Mouse (Mus musculus) ES-E14 (cell line): ENCODE measurements at regions not wholly inside any gene's neighbourhood (a gene's known extent, or its start where the extent isn't known, plus 50 kb on each side); places are given as distances from the start of the nearest gene placed in this dataset.

Experiments used
- CHD2 ChIP-seq: IDR thresholded peaks from 2 replicates; pipeline ENCODE4 v1.6.1; 2014; ENCODE audit warnings: mild to moderate bottlenecking, low read depth, low read length, inconsistent platforms
- ZC3H11A ChIP-seq: IDR thresholded peaks from 2 replicates; pipeline ENCODE4 v1.6.1; 2012; ENCODE audit warnings: low read depth, mild to moderate bottlenecking, inconsistent platforms, low read length, borderline replicate concordance
- ZNF384 ChIP-seq: IDR thresholded peaks from 2 replicates; pipeline ENCODE4 v1.6.1; 2012; ENCODE audit warnings: low read depth, low read length, inconsistent platforms

GRCm38 (mm10) chr19:14094191-14094590 lies 180.9 kb downstream of the Olfr1505 start:
- TF ChIP-seq CHD2 = no peak
- no peak for TF ChIP-seq ZNF384
- no peak for TF ChIP-seq ZC3H11A
